Mouse (Mus musculus) liver, embryonic 14.5 days (tissue): ENCODE measurements at regions not wholly inside any gene's neighbourhood (a gene's known extent, or its start where the extent isn't known, plus 50 kb on each side); places are given as distances from the start of the nearest gene placed in this dataset.
A peak's percentile ranks its signal among the peaks of the same experiment; 100 is the strongest.

Experiments used
- ATAC-seq: fragments of 200-750 bp; cut with Nextera tagmentation; 2 replicates; pipeline ENCODE4 v1.8.0; 2017; ENCODE audit warnings: moderate number of reproducible peaks, mild to moderate bottlenecking, moderate library complexity; ENCODE audit not compliant: insufficient read depth
- DNase-seq, 3 experiments: peaks; one replicate each; pipeline ENCODE4 v3.0.0-alpha.2; 2012 to 2013; ENCODE audit warnings: low read depth in 3 of 3, low spot score in 3 of 3
- H3K27ac ChIP-seq: fragments of 300-500 bp; sonication (generic); 2 replicates; pipeline ENCODE4 v1.5.1; 2014; ENCODE audit warnings: moderate library complexity, mild to moderate bottlenecking, control low read depth, inconsistent platforms
- H3K27me3 ChIP-seq: fragments of 300-500 bp; sonication (generic); 2 replicates; pipeline ENCODE4 v1.6.1; 2014; ENCODE audit warnings: mild to moderate bottlenecking, low read length, moderate library complexity; ENCODE audit not compliant: control insufficient read depth, insufficient read depth
- H3K36me3 ChIP-seq: fragments of 300-500 bp; sonication (generic); replicated peaks from 2 replicates; pipeline ENCODE4 v1.6.1; 2014; ENCODE audit warnings: low read depth; ENCODE audit not compliant: control insufficient read depth, insufficient read depth
- H3K4me1 ChIP-seq, 2 experiments: fragments of 200-500 bp in 1 of 2; fragments of 300-500 bp in 1 of 2; sonication (generic) in 1 of 2; replicated peaks; 2 replicates each; pipeline ENCODE4 v1.6.1; 2012 to 2014; ENCODE audit warnings: antibody characterized with exemption in 1 of 2, inconsistent platforms in 1 of 2, low read length in 1 of 2; ENCODE audit not compliant: control insufficient read depth in 2 of 2, insufficient read depth in 2 of 2
- H3K4me2 ChIP-seq: fragments of 300-500 bp; sonication (generic); 2 replicates; pipeline ENCODE4 v1.6.1; 2014; ENCODE audit warnings: low read depth, mild to moderate bottlenecking, control low read depth, moderate library complexity
- H3K4me3 ChIP-seq, 2 experiments: fragments of 200-500 bp in 1 of 2; fragments of 300-500 bp in 1 of 2; sonication (generic) in 1 of 2; 2 replicates each; pipeline ENCODE4 v1.5.1; 2012 to 2014; ENCODE audit warnings: low read depth in 2 of 2, low read length in 2 of 2, mild to moderate bottlenecking in 2 of 2, control low read depth in 1 of 2, inconsistent platforms in 1 of 2, moderate library complexity in 1 of 2; ENCODE audit not compliant: insufficient read depth in 1 of 2
- H3K9ac ChIP-seq: fragments of 300-500 bp; sonication (generic); replicated peaks from 2 replicates; pipeline ENCODE4 v1.6.1; 2014; ENCODE audit warnings: mild to moderate bottlenecking, control low read depth, moderate library complexity
- H3K9me3 ChIP-seq: fragments of 300-500 bp; sonication (generic); 2 replicates; pipeline ENCODE4 v1.6.1; 2016; ENCODE audit warnings: low read length, mixed read lengths; ENCODE audit not compliant: control insufficient read depth
- CTCF ChIP-seq: IDR thresholded peaks from 2 replicates; pipeline ENCODE4 v1.5.1; 2016; ENCODE audit warnings: antibody characterized with exemption, low read depth, control low read depth
- EP300 ChIP-seq: IDR thresholded peaks from 2 replicates; pipeline ENCODE4 v1.6.1; 2016; ENCODE audit warnings: antibody characterized with exemption, low read depth
- WGBS: fragments of 180-500 bp; shearing (Covaris S2); extraction: QIAGEN DNeasy Blood & Tissue Kit; methylation state at CpG from one replicate; pipeline ENCODE4 v1.1.7; 2014; ENCODE audit not compliant: insufficient replicate concordance; 5-methylcytosine and 5-hydroxymethylcytosine counted together

DNA sequence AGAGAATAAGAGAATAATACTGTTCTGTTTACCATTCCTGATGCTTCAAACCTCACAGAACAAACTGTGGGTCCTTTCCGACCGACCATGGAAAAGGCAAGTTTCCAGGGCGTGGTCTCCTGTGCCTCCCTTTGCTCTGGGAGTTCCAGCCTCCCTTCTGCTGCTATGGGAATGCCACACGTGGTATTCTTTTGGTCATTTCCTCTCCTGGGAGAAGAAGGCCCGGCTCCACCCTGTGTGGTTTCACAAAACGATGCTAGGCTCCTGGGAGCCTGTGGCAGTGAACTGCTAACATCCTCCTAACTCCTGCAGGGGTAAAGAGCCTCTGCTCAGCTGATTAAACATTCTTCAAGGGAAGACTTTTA lies 145.7 kb upstream of the Map3k1 start:
- Histone ChIP-seq H3K27me3 (no peaks in the 10 kb centered on the region; the same call in 1 of the 2 replicates), H3K36me3 (no peaks in the 10 kb centered on the region), H3K4me3 (no peak overlapping the region), H3K4me1 (peaks cover 30 to 32% of the 10 kb centered on the region in 2 experiments), H3K4me2 (no peak overlapping the region), H3K27ac (no peak overlapping the region), H3K9me3 (no peaks in the 10 kb centered on the region), H3K9ac (no peak overlapping the region; the same call in 1 of the 2 replicates)
- WGBS = 13% methylated on average over 6 of the region's 6 CpGs
- DNase-seq (no peak), ATAC-seq (no peak)
- TF ChIP-seq EP300 (no peak), CTCF (no peak)

DNA sequence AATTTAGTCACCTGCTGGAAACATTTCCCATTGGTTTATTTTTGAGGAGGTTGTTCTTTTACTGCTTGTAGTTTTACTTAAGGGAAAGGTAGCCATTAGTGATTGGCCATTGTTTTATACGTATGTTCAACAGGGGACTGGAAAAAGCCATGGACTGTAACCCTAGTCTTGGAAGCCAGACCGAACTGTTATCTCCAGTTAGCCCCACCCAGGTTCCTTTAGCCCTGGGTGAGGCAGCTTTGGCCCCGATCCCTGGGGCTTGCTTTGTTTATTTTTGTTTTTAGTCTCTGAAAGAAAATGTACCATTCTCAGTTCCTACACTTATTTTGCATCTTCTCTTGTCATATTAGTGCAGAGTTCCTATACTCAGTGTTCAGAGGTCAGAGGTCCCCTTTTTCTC lies 148.3 kb upstream of the Map3k1 start:
- no peaks in the 10 kb centered on the region for H3K36me3 ChIP-seq

DNA sequence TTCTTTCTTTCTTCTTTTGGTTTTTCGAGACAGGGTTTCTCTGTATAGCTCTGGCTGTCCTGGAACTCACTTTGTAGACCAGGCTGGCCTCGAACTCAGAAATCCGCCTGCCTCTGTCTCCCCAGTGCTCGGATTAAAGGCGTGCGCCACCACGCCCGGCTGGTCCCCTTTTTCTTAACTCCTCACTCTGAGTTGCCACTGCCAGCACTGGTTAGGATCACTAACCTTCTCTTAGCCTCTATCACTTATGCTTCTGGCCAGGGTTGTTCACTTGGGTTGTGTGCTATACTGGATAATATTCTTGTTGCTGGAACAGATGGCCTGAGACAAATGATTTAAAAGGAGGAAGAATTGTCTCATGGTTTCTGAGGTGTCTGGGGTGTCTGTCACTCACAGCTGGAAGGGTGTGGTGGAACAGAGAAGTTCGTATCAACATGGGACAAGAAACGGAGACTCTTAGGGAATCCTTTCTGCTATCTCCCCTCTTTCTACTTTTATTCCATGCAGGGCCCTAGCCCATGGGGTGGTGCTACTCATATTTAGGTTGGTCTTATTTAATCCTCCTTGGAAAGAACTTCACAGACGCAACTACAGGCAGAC lies 149.0 kb upstream of the Map3k1 start:
- Histone ChIP-seq H3K9me3 (no peaks in the 10 kb centered on the region), H3K4me1 (peaks cover 29 to 32% of the 10 kb centered on the region in 2 experiments), H3K27ac (peak overlapping the region; percentile 77), H3K36me3 (no peaks in the 10 kb centered on the region), H3K27me3 (no peaks in the 10 kb centered on the region; the same call in 1 of the 2 replicates), H3K4me2 (peak overlapping the region; percentile 30), H3K9ac (no peak overlapping the region; the same call in 1 of the 2 replicates), H3K4me3 (no peak overlapping the region)
- WGBS = 69% methylated on average over 11 of the region's 11 CpGs
- DNase-seq (peak in 2 of 3 experiments; percentile 34 to 36), ATAC-seq (peak; percentile 79)
- TF ChIP-seq EP300 = peak; percentile 1; the same call in 1 of the 2 replicates
- TF ChIP-seq CTCF = no peak

More for the DNA sequence above, 148.3 kb upstream of the Map3k1 start:
- Histone ChIP-seq H3K9ac (peak overlapping the region; percentile 45), H3K27ac (peak overlapping the region; percentile 48), H3K4me2 (peak overlapping the region; percentile 50), H3K4me1 (peaks cover 30 to 32% of the 10 kb centered on the region in 2 experiments), H3K4me3 (no peak overlapping the region), H3K27me3 (no peaks in the 10 kb centered on the region; the same call in 1 of the 2 replicates), H3K9me3 (no peaks in the 10 kb centered on the region)
- WGBS = 14% methylated on average over 3 of the region's 3 CpGs
- ATAC-seq = peak; percentile 82
- no peak for TF ChIP-seq CTCF
- TF ChIP-seq EP300 = peak; percentile 10; the same call in 1 of the 2 replicates
- DNase-seq = peak; percentile 48 to 56 (median 49)

DNA sequence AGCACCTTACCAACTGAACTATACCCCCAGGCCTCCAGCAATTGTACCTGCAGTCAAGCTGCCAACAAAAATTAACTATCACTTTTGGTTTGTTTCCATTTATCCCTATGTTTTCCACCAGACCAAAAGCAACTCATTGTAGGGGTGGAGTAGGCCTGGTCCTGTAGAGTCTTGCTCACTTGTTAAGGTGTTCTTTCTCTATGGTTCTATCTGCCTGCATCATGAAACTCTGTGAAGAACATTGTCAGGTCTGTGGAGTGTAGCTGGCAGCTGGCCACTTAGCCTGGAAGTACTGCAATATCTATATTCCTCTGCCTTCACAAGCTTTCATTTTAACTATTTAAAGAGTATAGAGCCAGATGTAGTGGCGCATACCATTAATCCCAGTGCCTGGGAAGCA lies 149.6 kb upstream of the Map3k1 start:
- Histone ChIP-seq H3K27me3 (no peaks in the 10 kb centered on the region), H3K4me2 (no peak overlapping the region), H3K4me1 (peaks cover 27 to 29% of the 10 kb centered on the region in 2 experiments), H3K9me3 (no peaks in the 10 kb centered on the region), H3K27ac (peak overlapping the region; percentile 77), H3K36me3 (no peaks in the 10 kb centered on the region), H3K9ac (peak overlapping the region; percentile 14; the same call in 1 of the 2 replicates), H3K4me3 (no peak overlapping the region)
- TF ChIP-seq EP300 = no peak
- TF ChIP-seq CTCF = no peak
- ATAC-seq (no peak), DNase-seq (no peak)
- 79% methylated on average over 1 of the region's 1 CpGs for WGBS

DNA sequence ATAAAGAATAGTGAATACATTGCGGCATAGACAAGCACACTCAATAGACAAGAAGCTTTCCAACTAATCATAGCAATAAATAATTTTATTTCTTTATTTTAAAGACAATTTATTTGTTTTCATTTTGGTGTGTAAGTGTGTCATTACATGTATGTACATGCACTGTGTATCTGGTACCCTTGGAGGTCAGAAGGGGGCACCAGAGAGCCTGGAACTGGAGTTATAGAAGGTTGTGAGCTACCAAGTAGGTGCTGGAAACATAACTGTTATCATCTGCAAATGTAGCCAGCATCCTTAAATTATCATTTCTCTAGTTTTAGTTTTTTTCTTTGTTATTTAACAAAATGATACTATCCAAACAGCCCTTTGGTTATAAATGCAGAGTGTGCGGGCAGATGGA lies 151.2 kb upstream of the Map3k1 start:
- Histone ChIP-seq H3K9ac (no peak overlapping the region), H3K27ac (no peak overlapping the region), H3K36me3 (no peaks in the 10 kb centered on the region), H3K9me3 (no peaks in the 10 kb centered on the region), H3K27me3 (no peaks in the 10 kb centered on the region; the same call in 1 of the 2 replicates), H3K4me3 (no peak overlapping the region), H3K4me1 (peaks cover 20 to 21% of the 10 kb centered on the region in 2 experiments), H3K4me2 (no peak overlapping the region)
- DNase-seq = no peak
- ATAC-seq = no peak
- WGBS = 91% methylated on average over 2 of the region's 2 CpGs
- TF ChIP-seq EP300 (no peak), CTCF (peak; percentile 40; the same call in 1 of the 2 replicates)
